Mouse (Mus musculus) bone marrow macrophage, adult 2 months (primary cell): ENCODE data around the gene Ddx39b. TPM values are rescaled to one million over a fixed set of nuclear protein-coding genes. Genes with fewer than 3 reads are reported as not detected.

Experiments used
- H3K27ac ChIP-seq: 2 replicates; pipeline ENCODE4 v1.5.1; 2012; ENCODE audit warnings: low read depth, low read length; ENCODE audit not compliant: insufficient read depth
- H3K4me1 ChIP-seq: 2 replicates; pipeline ENCODE4 v1.6.1; 2012; ENCODE audit warnings: low read length; ENCODE audit not compliant: control insufficient read depth, insufficient read depth
- H3K4me3 ChIP-seq: 2 replicates; pipeline ENCODE4 v1.5.1; 2012; ENCODE audit warnings: mild to moderate bottlenecking, low read length, moderate library complexity; ENCODE audit not compliant: insufficient read depth
- CTCF ChIP-seq: IDR thresholded peaks from 2 replicates; pipeline ENCODE4 v1.5.1; 2012; ENCODE audit warnings: low read depth, mild to moderate bottlenecking, low read length, moderate library complexity
- POLR2A ChIP-seq: IDR thresholded peaks from 2 replicates; pipeline ENCODE4 v1.6.1; 2012; ENCODE audit warnings: mild to moderate bottlenecking, low read depth, low read length, borderline replicate concordance
- polyA plus RNA-seq: library from polyadenylated mRNA; stranded (reverse); fragments of >200 nt; gene quantifications from 2 replicates; pipeline ENCODE4 v1.2.4, GENCODE M21; 2012; ENCODE audit not compliant: missing spikeins, insufficient read depth, insufficient read length

Ddx39b gene
- polyA plus RNA-seq, 1 experiment = 169 TPM

GRCm38 (mm10) chr17:35219601-35220041 lies 21.9 kb upstream of the Ddx39b start:
- Histone ChIP-seq H3K4me3 (no peak overlapping the region), H3K4me1 (peaks cover 66% of the 10 kb centered on the region), H3K27ac (peak overlapping the region; percentile 90)
- TF ChIP-seq POLR2A = no peak
- 0 out of 2 replicates have a peak, but pooled peaks have one; percentile 5 for TF ChIP-seq CTCF

- H3K4me1 ChIP-seq = peaks cover 58% of the 10 kb centered on the region
- TF ChIP-seq POLR2A (no peak), CTCF (no peak)
- peak within 1 kb of the TSS; percentile 90 for H3K27ac ChIP-seq
- peak within 1 kb of the TSS; percentile 6; the same call in 1 of the 2 replicates for H3K4me3 ChIP-seq
These were observed 21.2 kb upstream of the Ddx39b start, which contains the start of gene Gm16181 for GRCm38 (mm10) chr17:35220156-35220952. Gm16181 (plus strand) TSS chr17:35220834.

DNA sequence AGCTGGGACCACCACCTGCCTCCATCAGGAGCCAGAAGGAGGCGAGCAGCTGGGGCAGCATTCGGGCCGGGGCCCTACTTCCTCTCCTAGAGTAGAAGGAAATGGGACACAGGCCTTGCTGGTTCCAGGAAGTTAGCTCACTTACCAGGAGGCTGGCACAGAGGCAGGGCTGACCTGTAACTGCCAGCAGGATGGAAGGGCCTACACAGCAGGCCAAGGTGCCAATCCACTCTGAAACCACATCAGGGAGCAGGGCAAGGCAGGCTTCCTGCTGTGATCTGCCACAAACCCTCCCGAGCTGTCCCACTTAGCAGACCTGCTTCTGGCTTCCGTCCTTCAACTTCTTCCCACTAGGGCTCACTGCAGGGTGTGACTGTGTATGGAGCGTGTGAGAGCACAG lies 19.2 kb upstream of the Ddx39b start:
- Histone ChIP-seq H3K27ac (peak overlapping the region; percentile 69), H3K4me3 (no peak overlapping the region), H3K4me1 (peaks cover 55% of the 10 kb centered on the region)
- TF ChIP-seq CTCF (no peak), POLR2A (no peak)

GRCm38 (mm10) chr17:35224641-35225040 lies 16.9 kb upstream of the Ddx39b start:
- TF ChIP-seq POLR2A (no peak), CTCF (no peak)
- H3K4me1 ChIP-seq = peaks cover 43% of the 10 kb centered on the region
- no peak overlapping the region for H3K27ac ChIP-seq
- no peak overlapping the region for H3K4me3 ChIP-seq

GRCm38 (mm10) chr17:35225456-35225855 lies 16.1 kb upstream of the Ddx39b start:
- no peak overlapping the region for H3K4me3 ChIP-seq
- H3K27ac ChIP-seq = no peak overlapping the region
- no peak for TF ChIP-seq POLR2A
- no peak for TF ChIP-seq CTCF
- H3K4me1 ChIP-seq = peaks cover 35% of the 10 kb centered on the region

DNA sequence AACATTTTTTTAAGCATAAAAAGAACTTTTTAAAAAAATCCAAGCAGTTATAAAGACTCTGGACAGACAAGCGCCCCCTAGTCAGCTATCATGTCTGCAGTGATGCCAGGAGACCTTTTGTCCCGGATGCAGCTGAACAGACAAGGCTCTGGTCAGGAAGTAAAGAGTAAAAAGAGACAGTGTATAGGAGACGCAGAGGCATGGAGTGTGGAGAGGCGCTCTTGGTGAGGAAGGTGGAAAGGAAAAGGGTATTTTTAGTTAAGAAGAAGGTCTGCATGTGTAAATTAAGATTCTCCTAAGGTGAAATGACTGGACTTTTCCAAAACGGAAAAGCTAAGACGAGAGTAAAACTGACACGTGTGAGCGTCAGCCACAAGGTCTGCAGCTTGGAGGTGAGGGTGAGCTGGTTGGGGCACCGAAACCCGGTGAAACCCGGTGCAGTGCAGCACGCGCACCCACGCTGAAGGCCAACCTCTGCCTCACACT lies 14.9 kb upstream of the Ddx39b start:
- Histone ChIP-seq H3K4me1 (peaks cover 38% of the 10 kb centered on the region), H3K27ac (no peak overlapping the region), H3K4me3 (no peak overlapping the region)
- TF ChIP-seq CTCF (no peak), POLR2A (no peak)

GRCm38 (mm10) chr17:35231022-35231421 lies 10.5 kb upstream of the Ddx39b start:
- no peak overlapping the region for H3K27ac ChIP-seq
- H3K4me3 ChIP-seq = no peak overlapping the region
- peaks cover 35% of the 10 kb centered on the region for H3K4me1 ChIP-seq
- no peak for TF ChIP-seq POLR2A

DNA sequence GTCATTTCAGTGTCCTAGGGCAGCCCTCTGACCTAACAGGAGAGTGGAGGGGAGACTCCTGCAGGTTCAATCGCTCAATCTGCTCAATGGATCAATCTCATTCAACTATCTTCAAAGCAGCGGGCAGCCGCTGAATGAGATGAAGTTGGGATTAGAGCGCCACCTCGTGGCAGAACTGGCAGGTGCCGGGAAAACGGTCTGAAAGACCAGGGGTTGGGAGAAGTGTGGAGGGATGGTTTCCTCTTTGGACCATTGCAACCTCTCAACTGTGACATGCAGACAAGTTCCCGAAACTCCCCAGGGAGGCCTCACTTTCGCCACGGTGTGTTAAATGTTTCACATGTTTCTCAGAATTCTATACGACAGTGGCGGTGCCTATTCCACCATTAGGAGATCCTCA lies 9.5 kb upstream of the Ddx39b start:
- H3K4me3 ChIP-seq = peak overlapping the region; percentile 20

GRCm38 (mm10) chr17:35232659-35233058 lies 8.9 kb upstream of the Ddx39b start:
- no peak overlapping the region for H3K4me3 ChIP-seq
- no peak for TF ChIP-seq POLR2A
- TF ChIP-seq CTCF = no peak
- peak overlapping the region; percentile 92 for H3K27ac ChIP-seq
- H3K4me1 ChIP-seq = peaks cover 31% of the 10 kb centered on the region

More for the DNA sequence above, 9.5 kb upstream of the Ddx39b start:
- TF ChIP-seq POLR2A (no peak), CTCF (peak; percentile 97)
- Histone ChIP-seq H3K27ac (peak overlapping the region; percentile 92), H3K4me1 (peaks cover 31% of the 10 kb centered on the region)

DNA sequence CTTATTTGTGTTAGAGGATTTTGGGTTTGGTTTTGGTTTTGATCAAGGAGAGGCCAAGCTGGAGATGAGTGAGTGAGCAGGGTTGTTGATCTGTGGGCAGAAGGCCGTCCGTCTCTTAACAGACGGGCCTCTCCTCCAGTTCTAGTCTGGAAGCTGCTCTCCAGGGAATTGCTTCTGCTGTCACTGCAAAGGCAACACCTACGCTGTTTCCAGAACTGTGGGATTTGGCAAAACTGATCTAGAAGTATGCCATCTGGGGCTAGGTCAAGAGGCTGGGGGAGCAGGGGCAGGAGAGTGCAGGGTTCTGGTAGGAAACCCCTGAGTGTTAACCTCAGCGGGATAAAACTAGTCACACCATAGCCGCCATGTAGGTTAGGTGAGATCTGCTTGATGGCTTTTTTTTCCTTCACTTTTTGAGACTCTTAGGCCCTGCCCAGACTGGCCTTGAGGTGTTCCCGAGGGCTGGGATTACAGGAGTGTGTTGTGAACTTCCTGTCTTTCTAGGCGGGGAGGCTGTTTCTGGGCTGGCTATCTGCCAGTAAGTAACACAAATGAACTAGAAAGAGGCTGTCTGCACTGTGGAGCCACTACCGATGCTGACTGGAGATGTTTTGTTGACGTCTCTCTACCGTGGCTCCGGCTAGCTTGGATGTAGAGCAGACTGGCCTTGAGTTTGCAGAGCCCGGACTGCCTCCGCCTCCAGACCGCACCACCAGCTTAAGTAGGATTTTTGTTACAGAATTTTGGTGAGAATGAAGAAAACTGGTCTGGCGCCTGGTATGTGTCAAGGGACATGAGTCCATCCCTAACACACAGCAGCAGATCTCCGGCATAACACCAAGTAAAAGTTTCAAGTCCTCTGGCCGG lies 8.2 kb upstream of the Ddx39b start, which contains the start of gene Atp6v1g2:
Gene Atp6v1g2, plus strand, starts transcription at position 547 of the 867 bp plus-strand sequence.
- no peak for TF ChIP-seq CTCF
- TF ChIP-seq POLR2A = no peak
- H3K27ac ChIP-seq = peak within 1 kb of the TSS; percentile 92
- peaks cover 26% of the 10 kb centered on the region for H3K4me1 ChIP-seq
- peak within 1 kb of the TSS; percentile 87 for H3K4me3 ChIP-seq

GRCm38 (mm10) chr17:35234090-35234489 lies 7.5 kb upstream of the Ddx39b start:
- H3K27ac ChIP-seq = peak overlapping the region; percentile 92
- peaks cover 26% of the 10 kb centered on the region for H3K4me1 ChIP-seq
- peak overlapping the region; percentile 87 for H3K4me3 ChIP-seq
